Mouse (Mus musculus): ENCODE results near the gene Hlcs.

The Hlcs gene

DNA sequence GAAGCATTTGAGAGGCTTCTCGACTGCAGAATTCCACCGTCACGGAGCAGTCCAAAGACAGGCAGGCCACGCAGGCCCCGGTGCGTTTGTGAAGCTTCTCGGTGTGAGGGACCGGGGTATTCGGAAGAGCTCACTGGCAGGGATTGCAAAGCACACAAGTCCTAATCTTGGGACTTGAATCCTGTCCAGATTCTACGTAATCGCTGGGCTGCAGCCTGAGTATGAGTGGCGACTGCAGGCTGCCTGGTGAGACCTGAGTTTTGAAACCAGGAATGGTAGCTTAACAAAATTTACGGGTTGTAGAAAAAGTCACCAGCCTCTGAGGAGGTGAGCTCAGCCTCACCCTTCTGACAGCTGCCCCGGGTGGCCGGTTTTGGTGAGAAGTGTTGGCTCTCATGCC, 64.7 kb downstream of the Hlcs start:
- DNase-seq (ENCODE audit: low read depth, low spot score), result no peak

GRCm38 (mm10) chr16:94246976-94247375, 66.4 kb downstream of the Hlcs start:
- DNase-seq (ENCODE audit: low read depth, low spot score), result no peak

DNA sequence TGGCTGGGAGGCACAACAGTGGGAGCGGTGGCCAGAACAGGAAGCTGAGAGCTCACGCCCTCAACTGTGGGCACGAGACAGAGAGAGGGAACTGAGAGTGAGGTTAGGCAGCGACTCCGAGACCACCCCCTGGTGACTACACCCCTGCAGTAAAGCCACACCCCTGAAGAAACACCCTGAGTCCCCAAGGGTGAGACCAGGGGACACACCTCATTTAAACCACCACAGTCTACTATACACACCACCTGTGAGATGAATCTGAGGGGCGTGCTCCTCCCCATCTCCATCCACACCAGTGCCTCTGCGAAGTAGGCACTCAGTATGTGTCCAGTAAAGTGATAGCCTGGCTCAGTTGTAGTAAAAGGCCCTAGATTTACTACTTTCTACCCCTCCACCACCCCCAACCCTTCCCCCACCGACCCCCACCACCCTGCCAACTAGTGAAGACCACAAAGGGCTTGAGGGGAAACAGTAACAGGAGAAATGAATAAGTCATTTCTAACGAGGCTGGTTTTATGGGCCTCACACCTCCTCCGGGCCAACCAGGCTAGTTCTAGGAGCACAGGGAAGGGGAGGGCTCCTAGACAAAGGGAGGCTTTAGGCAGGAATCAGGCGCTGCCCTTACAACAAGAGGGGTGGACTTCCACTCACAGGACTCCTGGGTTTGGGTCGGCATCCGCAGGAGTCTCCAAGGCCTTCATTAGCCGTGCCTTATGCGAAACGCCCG, 67.2 kb downstream of the Hlcs start:
- no peak for DNase-seq (ENCODE audit: low read depth, low spot score)

DNA sequence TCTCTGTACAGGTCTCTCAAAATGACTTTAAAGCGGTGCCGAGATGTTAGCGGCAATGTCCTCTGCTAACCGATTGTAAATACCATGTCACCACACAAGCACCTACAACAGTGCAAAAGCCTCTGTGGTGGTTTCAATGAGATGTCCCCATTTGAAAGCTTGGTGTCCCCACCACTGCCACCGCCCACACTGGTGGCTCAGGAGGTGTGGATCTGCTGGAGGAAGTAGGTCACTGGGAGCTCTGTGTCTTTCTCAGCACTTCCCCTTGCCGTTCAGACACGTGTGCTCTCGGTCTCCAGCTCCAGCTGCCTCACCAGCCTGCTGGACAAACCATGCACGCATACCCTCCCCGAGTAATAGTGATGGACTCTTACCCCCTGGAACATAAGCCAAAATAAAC, 72.2 kb downstream of the Hlcs start:
- DNase-seq (ENCODE audit: low read depth, low spot score), result no peak

DNA sequence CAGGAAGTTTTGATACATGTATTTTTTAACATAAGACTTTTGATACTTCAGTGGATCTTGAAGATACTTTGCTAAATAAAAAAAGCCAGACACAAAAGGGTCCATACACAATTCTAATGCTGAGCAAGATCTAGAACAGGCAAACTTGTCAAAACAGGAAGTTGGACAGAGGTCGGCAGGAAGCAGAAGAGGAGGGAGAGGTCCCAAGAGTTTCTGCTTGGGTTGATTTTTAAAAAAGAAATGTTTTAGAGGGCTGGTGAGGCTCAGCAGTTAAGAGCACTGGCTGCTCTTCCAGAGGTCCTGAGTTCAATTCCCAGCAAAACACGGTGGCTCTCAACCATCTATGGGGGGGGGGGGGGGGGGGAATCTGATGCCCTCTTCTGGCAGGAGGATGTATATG, 73.2 kb downstream of the Hlcs start:
- no peak for DNase-seq (ENCODE audit: low read depth, low spot score)

DNA sequence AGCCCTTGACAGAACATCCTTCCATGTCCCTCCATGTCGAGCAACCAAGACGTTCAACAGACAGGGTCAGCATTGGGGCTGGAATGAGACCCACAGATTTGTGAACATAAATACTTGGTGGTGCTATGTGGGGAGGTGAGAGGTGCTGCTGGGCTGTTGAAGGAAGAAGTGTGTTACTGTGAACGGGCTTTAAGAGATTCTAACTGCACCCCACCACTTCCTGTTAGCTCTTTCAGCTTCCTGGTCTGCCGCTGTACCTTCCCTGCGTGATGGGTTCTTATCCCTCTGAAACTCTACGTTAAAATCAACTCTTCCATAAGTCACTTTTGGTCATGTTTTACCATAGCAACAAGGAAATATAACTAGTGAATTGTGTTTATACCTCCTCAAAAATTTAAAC, 73.8 kb downstream of the Hlcs start:
- no peak for DNase-seq (ENCODE audit: low read depth, low spot score)

DNA sequence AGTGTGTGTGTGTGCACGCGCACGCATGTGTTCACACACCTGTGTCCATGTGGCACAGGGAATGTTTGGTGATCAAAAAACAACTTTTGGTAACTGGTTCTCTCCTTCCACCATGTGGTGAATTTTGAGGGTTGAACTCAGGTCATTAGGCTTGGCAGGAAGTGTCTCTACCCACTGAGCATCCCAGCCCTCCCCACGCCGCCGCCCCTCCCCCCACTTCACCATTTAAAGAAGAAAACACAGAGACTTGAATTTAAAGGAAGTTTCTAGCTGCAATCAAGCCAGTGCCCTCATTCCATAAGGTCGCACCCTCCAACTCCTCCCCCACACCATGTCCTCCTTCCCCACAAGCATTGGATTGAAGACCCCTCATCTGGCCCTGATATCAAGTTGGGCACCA, 74.2 kb downstream of the Hlcs start:
- no peak for DNase-seq (ENCODE audit: low read depth, low spot score)

GRCm38 (mm10) chr16:94237130-94237484, 76.3 kb downstream of the Hlcs start:
- no peak for DNase-seq (ENCODE audit: low read depth, low spot score)

GRCm38 (mm10) chr16:94236226-94237129, 76.9 kb downstream of the Hlcs start:
- DNase-seq (ENCODE audit: low read depth, low spot score), result no peak

DNA sequence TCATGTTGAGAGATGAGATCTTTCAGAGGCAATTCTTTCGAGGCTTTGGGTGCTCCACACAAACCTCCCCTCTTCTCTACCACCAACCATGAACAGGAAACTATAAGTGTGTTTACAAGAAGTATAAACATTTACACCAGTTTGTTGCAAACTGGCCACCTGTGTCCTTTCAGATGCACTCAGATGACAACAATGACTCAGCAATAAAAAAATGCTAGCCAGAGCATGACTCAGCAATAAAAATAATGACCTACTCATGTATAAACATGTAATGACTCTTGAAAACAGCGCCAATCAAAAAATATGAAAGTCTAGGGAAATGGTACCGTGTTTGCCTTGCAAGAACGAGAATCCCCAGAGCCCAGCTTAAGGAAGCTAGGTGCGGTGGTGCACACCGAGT, 77.7 kb downstream of the Hlcs start:
- no peak for DNase-seq (ENCODE audit: low read depth, low spot score)

- no peak for DNase-seq (ENCODE audit: low read depth, low spot score)
Measured at GRCm38 (mm10) chr16:94234202-94234601, 79.2 kb downstream of the Hlcs start.

- no peak for DNase-seq (ENCODE audit: low read depth, low spot score)
Measured at GRCm38 (mm10) chr16:94230909-94231575, 82.3 kb downstream of the Hlcs start.

GRCm38 (mm10) chr16:94230499-94230898, 82.9 kb downstream of the Hlcs start:
- no peak for DNase-seq (ENCODE audit: low read depth, low spot score)

GRCm38 (mm10) chr16:94229890-94230289, 83.5 kb downstream of the Hlcs start:
- no peak for DNase-seq (ENCODE audit: low read depth, low spot score)

GRCm38 (mm10) chr16:94228858-94229555, 84.4 kb downstream of the Hlcs start:
- DNase-seq (ENCODE audit: low read depth, low spot score), result no peak

DNA sequence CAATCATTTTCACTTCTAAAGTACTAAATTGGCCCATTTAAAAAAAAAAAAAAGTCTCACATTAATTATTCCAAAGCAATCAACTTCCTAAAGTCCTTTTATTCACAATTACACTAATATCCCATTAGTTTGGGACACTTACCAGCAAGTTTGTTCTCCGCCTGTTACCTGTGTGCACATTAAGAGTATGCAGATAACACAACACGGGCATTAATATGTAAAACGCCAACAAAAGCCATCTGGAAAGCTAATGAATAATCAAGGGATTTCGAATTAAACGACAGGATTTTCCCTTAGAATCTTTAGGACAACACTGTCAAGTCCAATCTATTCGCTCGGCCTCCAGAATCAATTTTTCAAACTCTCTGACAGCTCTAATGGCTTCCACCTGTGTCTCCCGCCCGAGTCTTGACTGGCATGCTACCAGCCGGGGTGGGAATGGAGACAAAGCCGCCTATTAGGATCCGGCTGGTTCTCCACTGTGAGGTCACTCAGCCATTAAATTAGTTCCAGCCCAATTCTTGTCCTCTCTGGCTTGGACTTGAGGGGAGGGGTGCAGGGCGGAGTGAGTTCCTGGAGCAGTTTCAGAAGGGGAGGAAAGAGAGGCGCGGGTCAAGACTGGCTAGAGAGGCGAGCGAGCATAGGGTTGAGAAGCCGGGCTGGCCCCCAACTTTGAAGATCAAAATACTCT, 85.9 kb downstream of the Hlcs start:
- no peak for DNase-seq (ENCODE audit: low read depth, low spot score)

GRCm38 (mm10) chr16:94223363-94223720, 90.0 kb downstream of the Hlcs start:
- DNase-seq (ENCODE audit: low read depth, low spot score), result no peak

DNA sequence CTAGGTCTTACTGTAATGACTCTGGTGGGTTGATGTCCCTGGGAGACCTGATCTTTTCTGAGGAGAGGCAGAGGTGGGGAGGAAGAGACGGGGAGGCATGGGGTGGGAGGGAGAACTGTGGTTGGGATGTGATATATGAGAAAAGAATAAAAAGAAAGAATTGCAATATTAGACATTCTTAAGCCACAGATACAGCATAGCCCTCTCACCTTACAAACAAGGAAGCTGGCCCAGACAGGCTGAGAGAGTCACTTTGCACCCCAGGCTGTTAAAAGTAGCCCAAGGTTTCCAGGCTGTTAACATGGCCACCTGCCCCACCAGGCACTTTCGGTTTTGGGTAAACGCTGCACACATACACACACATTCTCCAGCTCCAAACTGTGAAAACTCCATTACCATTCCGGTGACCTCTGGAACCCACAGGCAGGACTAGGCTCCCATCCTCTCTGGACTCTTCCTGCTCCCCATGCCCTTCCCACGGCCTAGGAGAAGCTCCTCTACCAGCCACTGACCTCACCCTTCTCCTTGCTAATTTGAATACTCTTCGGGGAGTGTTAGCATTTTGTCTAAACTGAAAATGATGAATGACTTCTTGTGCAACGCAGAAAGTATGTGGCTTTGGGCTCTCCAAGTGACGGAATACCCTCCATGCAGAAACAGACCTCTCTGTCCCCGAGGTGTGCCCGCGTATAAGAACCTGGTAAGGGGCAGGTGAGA, 90.6 kb downstream of the Hlcs start:
- DNase-seq (ENCODE audit: low read depth, low spot score), result no peak

- DNase-seq (ENCODE audit: low read depth, low spot score), result no peak
Measured at GRCm38 (mm10) chr16:94210689-94211357, 102.5 kb downstream of the Hlcs start.

DNA sequence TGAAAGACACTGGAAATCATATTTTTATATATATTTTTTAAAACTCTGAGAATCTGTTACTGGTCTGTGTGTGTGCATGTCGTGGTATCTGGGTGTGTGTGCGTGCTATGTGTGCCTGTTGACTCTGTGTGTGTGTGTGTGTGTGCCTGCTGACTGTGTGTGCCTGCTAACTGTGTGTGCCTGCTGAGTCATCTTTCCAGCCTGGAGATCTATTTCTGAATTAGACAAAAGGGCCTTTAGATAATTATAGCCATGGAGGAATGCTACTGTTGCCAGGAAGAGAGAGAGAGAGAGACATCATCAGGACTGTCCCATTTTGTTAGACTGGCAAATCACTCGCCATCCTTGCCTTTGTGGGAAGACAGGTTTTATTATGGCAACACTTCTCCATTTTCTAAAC, 103.7 kb downstream of the Hlcs start:
- no peak for DNase-seq (ENCODE audit: low read depth, low spot score)

Data from retina, adult 2 months (tissue).